Mouse (Mus musculus) adrenal gland, postnatal 14 days (tissue): Measurements from ENCODE around the gene Rpl11. TPM values are rescaled to one million over a fixed set of nuclear protein-coding genes. Genes with fewer than 3 reads are reported as not detected.
"Not testable (repeated sequence)": the region's sequence is repeated elsewhere in the genome, so short reads cannot be mapped to it uniquely, and the experiment has no call there.

Experiments used
- DNase-seq: peaks from one replicate; pipeline ENCODE4 v3.0.0; 2021; ENCODE audit warnings: mixed read lengths
- long read RNA-seq, 2 experiments: library from polyadenylated mRNA; stranded (forward); transcript quantifications; one replicate each; pipeline ENCODE4 v2.0.0; 2021
- total RNA-seq: library from RNA; stranded (reverse); gene quantifications from 2 replicates; pipeline ENCODE4 v1.2.3, GENCODE M21; 2021

Gene Rpl11
- 722 and 781 TPM in 2 replicates for total RNA-seq
- long read RNA-seq, experiment 1, transcript Rpl11-204 (2 exons, 317 nt), result minor isoform, 26 of 426 reads
- long read RNA-seq, experiment 1, transcript Rpl11-202 (5 exons, 807 nt), result minor isoform, 19 of 426 reads
- long read RNA-seq, experiment 1, transcript Rpl11-201 (6 exons, 833 nt), result major isoform, 364 of 426 reads
- long read RNA-seq, experiment 1, partial matches to known transcripts, result 6 of 426 reads
- long read RNA-seq, experiment 1, other reads (novel, unspliced or antisense), result 11 of 426 reads
- long read RNA-seq, experiment 2, transcript Rpl11-201 (6 exons, 833 nt), result major isoform, 365 of 441 reads
- long read RNA-seq, experiment 2, transcript Rpl11-202 (5 exons, 807 nt), result minor isoform, 22 of 441 reads
- long read RNA-seq, experiment 2, transcript Rpl11-204 (2 exons, 317 nt), result minor isoform, 40 of 441 reads
- long read RNA-seq, experiment 2, partial matches to known transcripts, result 7 of 441 reads
- long read RNA-seq, experiment 2, other reads (novel, unspliced or antisense), result 7 of 441 reads

DNA sequence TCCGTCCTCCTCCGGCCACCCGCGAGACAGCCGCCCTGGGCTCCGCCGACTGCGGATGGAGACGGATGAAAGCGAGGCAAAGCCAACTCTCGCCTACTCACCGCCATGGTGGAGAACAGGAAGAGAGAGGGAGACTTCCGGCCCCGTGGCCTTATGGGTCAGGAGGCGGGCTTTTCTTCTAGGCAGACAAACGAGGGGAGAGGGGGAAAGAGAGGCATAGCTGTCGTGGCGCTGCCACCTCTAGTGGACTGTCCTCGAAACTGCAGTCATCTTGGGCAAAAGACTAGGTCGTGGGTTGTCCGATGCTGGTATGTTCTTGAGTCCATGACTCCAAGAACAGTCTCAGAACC lies at the start of gene Rpl11:
Gene Rpl11 (minus strand): TSS at position 182 of the 350 bp plus-strand sequence.
- DNase-seq, result peak; percentile 95

DNA sequence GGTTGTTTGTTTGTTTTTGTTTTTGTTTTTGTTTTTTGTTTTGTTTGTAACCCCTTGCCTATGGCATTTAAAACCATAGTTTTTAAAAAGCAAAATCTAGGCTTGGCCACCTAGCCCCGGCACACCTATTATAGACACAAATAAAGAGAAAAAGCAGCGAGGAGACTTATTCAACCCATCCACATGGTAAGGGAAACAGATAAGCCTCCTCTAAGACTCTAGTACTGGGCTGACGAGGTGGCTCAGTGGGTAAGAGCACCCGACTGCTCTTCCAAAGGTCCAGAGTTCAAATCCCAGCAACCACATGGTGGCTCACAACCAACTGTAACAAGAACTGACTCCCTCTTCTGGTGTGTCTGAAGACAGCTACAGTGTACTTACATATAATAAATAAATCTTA lies 48.5 kb upstream of the Rpl11 start:
- DNase-seq, result not testable (repeated sequence)

DNA sequence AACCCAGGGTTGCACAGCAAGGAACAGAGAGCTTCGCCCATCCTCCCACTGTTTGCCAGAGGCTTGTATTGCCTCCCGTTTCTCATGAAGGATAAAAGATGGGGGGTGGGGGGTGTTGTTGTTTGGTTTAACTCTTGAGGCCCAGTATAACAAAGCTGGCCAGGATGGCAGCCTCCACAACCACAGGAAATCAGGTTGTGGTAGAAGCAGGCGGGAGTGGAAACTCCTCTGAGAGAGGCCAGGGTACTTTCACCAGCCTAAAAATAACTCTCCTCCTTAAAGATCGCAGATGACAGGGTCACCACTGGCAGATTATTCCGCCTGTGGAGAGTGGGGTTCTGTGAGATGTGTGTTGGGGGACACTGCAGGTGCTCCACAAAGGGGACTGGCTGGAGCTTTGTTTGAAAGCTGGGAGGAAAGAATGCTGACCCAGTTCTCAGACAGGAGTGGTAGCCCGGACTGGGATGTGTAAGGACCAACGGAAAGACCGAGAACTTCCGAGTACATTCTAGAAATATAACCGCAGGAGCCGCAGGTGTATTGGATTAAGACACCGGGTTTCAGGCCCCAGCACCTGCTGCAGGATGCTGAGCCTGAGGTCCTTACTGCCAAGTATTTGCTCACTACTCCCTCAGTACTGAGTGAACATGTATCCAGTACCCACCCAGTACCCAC lies 47.3 kb upstream of the Rpl11 start:
- no peak for DNase-seq

DNA sequence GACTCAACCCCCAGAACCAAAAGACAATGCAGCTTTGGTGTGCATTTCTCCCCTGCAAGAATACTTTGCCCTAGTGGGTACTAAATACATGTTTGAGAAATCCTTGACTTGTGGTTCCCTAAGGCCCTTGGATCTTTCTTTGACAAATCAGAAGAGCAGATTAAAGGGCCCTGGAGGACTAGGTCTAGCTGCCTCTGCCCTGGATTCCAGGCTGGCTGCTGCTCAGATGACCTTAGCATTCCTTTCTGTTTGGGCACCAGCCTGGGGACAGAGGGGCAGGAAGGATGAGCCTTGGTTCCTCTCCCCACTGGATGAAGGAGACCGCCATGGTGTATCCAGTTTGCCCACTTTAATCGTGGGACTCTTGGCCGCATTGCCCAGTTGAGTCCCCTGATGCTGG lies 45.2 kb upstream of the Rpl11 start:
- peak; percentile 71 for DNase-seq

DNA sequence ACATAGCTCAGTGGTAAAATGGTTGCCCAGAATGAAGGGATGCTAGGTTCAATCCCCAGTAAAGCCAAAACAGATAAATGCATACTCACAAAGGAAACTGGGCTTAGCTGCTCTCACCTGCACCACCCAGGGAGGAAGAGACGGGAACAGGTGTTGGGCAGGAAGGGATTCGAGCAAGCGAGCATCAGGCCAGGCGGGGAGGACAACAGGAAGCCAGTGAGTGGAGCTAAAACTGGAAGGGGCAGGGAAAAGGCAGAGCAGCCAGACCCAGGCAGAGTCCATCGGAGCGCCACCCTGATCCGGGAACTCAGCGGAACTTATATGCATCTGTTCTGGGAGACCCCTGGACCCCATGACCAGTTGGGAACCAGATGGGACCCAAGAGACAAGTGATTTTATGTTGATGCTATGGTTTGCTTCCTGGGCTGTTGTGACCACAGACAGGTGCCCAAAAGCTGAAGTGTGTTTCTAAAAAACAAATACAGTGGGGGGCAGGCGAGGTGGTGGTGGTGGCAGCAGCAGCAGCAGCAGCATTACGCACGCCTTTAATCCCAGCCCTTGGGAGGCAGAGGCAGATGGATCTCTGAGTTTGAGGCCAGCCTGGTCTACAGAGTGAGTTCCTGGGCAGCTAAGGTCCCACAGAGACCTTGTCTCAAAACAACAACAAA lies 43.4 kb upstream of the Rpl11 start:
- DNase-seq, result no peak

DNA sequence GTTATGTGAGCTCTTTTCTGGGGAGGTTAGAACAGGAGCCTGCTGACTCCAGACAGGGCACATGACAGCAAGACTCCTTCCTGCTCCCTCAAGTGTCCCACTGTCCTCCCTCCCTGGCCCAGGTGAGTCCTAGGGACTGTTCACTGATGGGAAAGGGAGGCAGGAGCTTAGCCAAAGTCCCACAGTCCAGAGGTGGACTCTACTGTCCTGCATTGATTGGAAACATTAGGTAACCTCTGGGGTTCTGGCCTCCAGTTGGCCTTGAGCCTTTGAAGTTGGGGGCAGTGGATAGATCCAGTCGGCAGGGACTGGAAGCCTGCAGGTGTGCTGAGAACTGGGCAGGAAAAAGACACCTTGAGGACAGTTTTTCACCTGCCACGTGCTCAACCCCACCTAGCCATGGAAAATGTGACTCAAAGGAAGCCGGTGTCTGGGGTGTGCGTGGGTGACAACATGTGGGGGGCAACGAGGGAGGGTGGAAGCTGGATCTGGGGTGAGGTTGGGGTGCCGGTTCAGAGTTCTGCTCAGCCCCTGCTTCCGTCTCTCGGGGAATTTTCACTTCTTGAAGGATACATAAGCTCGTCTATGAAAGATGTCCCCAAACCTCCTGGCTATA lies 42.4 kb upstream of the Rpl11 start:
- DNase-seq, result no peak

DNA sequence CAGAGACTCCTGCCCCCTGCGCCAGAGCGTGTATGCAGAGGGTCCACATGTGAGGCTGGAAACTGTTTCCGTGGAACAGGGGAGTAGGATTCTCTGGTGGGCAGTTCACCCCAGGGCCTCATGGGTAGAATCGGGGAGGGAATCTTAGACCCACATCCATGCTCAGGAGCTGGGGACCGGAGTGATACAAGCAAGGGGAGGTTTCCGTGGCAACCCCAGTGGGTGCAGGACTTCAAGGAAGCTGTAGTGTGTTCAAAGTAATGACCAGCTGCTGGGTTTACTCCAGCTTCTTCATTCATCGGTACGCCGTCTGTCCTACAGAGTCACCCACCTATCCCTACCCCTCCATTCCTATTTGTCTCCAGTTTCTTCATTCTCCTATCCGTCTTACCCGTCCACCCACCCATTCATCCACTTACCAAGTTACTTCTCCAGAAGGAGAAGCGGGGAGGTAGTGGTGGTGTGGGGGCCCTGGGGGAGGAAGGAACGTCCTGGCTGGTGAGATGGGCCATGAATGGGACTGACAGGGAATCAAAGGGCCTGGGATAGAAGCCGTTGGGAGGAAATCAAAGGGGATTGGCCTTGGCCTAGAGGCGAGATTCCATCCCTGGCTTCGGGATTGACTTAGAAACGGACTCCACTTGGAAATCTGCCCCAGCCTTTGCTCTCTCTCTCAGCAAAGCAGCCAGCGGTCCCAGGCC lies 41.4 kb upstream of the Rpl11 start:
- peak; percentile 56 for DNase-seq

DNA sequence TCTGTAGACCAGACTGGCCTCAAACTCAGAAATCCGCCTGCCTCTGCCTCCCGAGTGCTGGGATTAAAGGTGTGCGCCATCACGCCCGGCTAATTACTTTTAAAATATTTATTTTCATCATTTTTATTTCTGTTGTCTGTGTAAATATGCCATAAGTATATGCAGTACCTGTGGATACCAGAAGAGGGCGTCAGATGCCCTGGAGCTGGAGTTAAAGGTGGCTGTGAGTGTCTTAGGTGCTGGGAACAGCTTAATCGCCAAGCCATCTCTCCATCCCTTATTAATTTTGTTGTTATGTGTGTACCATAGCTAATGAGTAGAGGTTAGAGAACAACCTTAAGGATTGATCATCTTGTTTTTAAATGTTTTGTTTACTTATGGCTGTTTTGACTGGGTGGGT lies 39.3 kb upstream of the Rpl11 start:
- DNase-seq, result no peak

DNA sequence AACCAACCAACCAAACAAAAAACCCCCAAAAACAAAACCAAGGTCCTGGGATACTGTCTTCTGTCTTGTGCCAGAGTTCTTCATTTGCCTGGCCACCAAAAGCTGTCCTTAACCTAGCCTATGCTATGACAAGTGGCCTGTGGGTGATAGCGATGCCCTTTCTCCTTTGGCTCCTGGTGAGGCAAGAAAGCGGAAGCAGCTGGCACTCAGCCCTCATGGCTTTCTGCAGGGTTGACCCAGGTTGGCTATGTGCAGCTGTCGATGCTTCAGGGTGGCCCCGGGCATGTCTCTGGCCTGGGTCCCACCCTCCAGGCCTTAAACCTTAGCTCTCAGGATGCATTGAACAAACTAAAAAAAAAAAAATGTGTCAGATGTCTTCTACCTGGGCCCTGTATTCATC lies 38.1 kb upstream of the Rpl11 start:
- peak; percentile 48 for DNase-seq

DNA sequence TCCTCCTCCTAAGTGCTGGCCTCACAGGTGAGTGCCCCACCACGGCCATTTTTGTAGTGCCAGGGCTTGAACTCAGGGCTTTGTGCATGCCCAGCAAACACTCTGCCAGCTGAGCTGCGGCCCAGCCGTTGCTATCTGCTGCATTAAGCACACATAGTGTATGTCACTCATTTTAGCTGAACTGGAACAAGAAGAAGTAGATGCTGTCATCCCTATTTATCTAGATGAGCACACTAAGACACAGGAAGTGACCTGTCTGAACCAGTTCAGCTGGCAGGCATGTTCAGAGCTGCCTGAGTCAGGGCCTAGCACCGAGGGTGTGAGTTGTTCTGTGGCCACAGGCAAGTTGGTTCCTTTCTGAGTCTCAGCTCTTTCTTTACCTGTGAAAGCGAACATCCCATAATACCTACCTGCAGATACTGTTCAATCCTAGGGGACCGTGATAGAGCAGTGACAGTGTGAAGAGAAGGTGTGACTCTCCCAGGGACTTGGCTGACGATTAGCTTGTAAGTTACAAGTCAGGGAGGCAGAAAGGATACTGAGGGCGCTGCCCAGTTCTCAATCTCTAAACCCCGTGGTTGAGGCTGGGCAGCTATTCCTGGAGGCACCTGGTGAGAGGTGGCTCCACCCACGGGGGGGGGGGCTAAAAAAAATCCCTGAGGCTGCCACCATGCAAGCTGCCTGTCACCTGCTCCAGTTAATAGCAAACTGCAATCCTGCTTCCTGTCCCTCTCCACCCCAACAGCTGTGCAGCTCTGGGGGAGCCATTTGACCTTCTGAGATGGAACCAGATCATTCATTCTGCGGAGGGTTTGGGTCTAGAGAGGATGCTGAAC lies 36.7 kb upstream of the Rpl11 start:
- DNase-seq, result peak; percentile 31

DNA sequence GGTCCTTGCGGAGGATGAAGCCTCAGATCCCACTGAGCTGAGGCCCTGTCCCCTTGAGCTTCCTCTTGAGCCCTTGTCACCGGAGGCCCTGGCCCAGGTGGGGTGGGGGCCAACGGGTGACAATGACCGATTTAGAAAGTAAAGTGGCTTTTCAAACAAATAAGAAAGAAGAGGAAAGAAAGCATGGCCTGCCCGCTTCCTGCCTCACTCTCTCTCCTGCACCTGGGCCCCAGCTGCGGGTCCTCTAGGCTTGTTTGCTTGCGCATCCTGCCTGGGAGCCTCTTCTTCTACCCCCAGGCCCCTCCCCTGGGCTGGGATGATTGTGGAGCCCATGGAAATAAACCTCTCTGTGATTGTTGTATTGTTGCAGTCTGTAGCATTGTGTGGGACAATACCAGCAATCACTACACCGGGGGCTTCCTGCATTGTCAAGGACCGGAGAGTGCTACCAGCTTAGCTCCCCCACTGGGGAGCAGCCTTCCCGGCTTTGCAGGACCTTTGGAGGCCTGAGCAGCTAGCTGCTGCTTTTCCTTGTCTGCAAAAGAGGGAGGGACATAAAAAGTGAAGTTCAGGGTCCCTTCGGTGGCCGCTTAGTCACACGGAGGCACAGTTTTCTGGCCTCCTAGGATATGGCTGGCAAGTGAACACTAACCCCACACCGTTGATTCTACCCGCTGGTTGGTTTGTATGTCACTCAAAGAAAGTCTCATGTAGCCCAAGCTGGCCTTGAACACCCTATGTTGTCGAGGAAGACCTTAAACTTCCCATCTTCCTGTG lies 35.9 kb upstream of the Rpl11 start:
- DNase-seq, result peak; percentile 63

DNA sequence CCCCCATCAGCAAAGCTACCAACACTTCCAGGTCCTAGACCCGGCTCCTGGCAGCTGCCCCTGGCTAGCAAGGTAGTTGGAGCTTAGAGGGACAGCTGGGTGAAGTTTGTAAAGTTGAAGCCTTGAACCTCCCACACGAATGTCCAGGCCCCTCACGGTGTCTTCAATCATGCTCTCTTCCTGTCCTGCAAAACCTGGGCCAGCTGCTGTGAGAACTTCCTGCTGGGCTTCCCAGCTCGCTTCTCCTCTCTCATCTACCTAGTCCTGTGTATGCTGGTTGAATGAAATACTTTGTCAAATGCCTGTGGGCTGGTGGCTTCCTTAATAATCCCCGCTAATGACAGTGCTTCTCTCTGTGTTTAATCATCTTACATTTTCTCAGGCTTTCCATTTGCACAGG lies 35.1 kb upstream of the Rpl11 start:
- no peak for DNase-seq

DNA sequence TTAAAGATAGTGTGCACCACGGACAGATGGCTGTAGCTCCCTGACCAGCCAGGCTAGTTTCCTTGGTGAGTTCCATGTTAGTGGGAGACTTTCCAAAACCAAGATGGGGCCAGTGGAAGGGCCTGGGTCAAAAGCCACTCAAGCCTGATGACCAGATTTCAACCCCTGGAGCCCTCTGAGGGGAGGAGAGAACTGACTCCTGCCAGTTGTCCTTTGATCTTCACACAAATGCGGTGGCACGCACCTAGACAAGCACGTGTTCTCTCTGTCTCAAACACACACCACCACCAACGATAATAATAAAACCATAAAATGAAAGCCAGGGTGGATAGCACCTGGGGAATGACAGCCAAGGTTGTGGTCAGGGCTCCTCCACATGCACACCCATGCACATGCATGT lies 34.0 kb upstream of the Rpl11 start:
- DNase-seq, result no peak

DNA sequence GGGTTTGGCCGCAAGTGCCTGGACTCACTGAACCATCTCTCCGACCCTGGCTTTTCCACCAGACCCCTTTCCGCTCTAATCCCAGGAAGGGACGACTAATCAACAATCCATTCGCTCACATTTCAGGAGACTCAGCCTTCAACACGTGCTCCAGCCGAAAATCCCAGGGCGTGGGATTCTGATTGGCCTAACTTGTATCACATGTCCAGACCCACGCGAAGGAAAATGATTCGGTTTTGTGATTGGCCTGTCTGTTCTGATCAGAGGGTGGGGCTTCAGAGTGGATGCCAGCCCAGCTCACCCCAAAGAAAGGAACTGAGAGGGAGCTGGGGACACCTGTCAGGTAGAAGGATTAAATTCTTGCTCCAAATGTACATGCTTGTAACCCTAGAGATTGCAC lies 31.6 kb upstream of the Rpl11 start:
- no peak for DNase-seq

DNA sequence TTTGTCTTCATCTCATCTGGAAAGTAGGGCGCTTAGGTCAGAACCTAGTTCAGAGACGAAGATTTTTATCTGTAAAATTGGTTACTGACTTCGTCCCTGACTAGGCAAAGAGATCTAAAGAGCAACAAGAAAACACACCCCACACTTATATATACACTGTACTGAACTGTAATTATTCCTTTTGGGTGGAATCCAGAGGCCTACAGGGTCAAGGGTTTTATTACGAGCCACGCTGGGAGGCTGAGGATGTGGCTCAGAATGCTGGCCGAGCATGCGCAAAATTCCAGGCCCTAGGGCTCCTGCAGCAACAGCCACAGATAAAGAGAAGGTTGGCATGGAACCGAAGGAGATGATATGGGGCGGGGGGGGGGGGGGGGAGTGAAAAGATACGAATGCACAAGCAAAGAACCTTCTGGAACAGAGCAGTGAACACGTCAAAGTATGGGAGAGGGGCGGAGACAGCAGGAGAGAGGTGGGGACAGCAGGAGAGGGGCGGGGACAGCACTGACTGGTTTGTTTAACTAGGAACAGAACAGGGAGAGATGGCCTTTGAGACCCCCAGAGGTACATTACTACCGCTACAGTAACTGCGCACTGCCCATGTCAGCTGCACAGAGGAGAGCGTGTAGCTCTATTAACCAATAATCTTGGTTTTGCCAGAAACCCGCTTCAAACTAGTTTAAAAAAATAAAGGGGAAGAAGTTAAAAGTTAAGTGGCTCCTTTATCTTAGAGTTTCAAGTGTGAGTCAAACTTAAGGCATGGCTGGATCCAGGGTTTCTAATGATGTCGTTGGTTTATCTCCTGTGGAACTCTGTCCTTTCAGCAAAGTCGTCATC lies 30.3 kb upstream of the Rpl11 start:
- peak; percentile 25 for DNase-seq

DNA sequence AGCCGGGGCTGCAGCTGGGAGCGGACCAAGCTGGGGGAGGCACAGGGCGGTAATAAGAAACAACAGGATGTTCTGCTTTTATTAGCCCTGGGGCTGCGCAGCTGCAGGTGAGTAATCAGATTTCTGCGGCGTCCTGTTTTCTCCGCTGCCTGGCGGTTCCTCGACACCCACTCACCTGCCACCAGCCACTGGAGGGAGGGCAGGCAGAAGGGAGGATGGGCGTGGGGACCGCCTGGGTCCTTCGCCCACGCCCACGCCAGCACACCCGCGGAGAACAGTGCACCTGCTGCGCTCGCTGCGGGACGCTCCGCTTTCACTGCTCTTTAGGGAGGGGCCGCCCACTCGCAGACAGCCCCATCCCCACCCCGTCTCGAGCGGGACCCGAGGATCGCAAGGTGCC lies 28.5 kb upstream of the Rpl11 start:
- DNase-seq, result peak; percentile 74

DNA sequence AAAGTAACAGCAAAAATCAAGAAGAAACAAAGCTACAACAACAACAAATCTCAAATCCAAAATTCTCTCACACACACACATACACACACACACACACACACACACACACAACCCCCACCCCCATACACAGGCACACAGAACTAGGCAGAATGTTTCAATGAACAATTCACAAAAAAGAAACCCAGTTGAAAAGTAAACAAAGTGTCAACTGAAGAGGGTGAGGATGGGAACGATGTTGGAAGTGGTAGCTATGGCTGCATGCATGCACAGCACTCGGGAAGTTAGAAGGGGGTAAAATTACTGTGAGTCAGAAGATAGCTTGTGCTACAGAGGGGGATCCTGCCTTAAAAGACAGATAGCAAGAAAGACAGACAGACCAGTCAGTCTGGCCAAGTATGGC lies 25.4 kb upstream of the Rpl11 start:
- DNase-seq, result no peak

DNA sequence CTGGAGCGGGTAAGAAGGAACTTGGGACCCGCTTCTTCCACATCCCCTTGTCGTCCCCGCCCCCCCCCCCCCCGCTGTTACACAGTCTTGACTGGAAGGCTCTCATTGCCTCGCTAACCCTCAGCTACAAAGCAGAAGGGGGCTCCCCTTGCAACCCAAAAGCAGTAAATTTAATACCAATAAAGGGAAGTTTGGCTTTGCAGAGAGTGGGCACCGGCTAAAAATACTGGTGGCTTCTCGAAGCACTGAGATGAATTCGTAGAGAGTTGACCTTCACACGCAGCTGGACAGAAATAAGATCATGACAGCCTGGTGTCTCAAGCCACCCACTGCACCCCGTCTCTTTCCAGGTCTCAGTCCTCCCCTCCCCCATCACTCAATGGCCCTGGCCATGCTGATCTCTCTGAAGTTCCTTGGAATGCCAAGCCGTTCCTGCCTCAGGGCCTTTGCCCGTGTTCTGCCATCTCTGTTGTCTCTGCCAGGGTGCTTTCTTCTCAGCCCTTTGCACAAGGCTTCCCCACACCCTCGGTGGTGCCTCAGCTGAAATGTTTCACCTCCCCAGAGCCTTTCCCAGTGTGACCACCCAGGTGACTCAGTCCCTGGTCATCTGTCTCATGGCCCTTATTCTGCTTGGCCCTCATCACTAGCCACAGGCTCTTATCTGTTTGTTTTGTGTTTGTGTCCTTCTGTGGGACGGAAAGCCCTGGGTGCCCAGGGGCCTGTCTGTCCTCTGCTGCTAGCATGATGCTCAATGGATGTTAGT lies 23.7 kb upstream of the Rpl11 start:
- DNase-seq, result peak; percentile 19
